Mouse (Mus musculus): Measurements from ENCODE around the gene Msrb3. TPM values are rescaled to one million over a fixed set of nuclear protein-coding genes. Genes with fewer than 3 reads are reported as not detected.

Msrb3 gene
- total RNA-seq, 2 experiments from 2014 or later, result 6.4 to 7.2 TPM

DNA sequence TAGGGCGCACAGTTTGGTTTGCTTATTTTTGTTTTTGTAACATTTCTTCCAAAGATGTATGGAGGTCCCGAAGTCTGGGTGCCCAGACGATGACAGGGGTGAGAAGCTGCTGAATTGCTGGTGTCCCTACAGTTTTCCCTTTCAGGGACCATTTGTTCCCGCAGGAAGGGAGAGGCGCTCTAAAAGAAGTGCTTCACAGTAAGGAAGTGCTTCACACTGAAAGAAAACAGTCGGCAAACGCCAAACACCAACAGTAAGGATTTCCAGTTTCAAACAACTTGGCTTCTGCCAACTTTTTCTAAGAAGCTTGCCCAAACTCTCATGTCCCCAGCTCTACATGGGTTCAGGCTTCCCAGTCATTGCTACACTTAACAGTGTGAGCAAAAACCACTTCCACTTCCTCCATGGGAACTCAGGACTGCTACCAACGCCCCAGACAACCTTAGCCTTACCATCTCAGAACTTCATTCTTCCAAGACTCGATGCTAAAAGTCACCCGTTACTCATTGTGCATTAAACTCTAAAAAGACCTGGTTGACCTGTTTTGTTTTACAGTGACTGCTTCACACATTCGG, 106.6 kb downstream of the Msrb3 start:
- intact Hi-C loops (cut with DNase I), result no loop called here
- Histone ChIP-seq H3K4me3 (no peak overlapping the region), H3K27ac (no peak overlapping the region)
- TF ChIP-seq CTCF (IDR thresholded peaks at IDR 0.05), result no peak
- DNase-seq (ENCODE audit: extremely low spot score in 1 of 2, low spot score in 2 of 2), result no peak

DNA sequence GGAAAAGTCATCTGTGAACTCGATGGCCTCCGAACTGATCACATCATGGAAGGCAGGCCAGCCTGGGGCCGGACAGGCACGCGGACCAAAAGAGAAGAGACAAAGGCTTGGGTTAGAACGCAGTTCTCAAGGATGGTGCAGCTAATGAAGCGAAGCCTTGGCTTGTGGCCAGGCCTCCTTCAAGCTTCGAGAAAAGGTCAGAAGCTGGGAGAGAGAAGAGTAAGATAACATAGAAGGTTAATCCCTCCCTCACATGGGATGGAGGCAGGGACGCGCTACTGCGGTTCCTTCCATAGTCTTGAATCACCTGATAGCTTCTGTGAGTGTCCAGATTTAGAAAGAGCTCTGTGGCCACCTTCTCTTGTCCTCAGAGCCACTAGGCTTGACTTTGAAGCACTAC, 107.5 kb downstream of the Msrb3 start:
- no peak for TF ChIP-seq CTCF (IDR thresholded peaks at IDR 0.05)
- Histone ChIP-seq H3K4me3 (no peak overlapping the region), H3K27ac (no peak overlapping the region)
- intact Hi-C loops (cut with DNase I), result no loop called here
- no peak for DNase-seq (ENCODE audit: extremely low spot score in 1 of 2, low spot score in 2 of 2)

DNA sequence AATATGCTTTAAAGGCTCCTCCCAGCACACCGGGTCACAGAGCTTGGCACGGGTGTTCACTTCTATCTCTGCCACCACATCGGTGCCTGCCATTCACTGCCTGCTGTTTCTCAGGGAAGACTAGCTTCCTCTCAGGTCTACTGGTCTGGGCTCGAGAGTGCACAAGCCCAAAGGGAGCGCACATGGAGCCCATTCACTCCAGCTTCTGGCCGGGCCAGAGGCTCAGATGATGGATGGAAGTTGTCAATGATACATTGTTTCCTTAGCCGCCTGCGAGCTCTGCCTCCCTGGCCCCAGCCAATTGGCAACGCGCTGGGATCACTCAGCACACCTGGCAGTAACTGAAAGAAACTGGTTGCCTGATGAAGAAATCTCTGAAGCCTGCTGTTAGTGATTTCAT, 111.7 kb downstream of the Msrb3 start:
- H3K4me3 ChIP-seq, result no peak overlapping the region
- DNase-seq (ENCODE audit: extremely low spot score in 1 of 2, low spot score in 2 of 2), result no peak
- H3K27ac ChIP-seq, result no peak overlapping the region
- intact Hi-C loops (cut with DNase I), result no loop called here
- TF ChIP-seq CTCF (IDR thresholded peaks at IDR 0.05), result no peak

DNA sequence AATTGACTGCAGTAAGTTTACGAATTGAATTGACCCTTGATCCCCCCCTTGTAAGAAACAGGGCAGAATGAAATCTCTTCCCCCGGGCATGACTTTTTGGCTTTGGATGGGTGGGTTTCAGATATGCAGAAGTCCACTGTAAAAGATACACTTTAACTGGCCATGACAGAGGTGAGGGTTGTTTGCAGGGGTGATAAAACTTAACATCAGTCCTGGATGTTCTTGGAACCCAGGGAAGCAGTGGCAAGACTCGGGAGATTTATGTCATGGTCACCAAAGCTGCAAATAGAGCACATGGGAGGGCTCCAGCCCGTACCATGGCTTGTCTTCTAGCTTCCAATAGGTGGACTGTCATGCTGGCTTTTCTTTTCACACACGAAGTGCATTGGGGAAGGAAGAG, 114.4 kb downstream of the Msrb3 start:
- no peak for TF ChIP-seq CTCF (IDR thresholded peaks at IDR 0.05)
- Histone ChIP-seq H3K27ac (no peak overlapping the region), H3K4me3 (no peak overlapping the region)
- intact Hi-C loops (cut with DNase I), result no loop called here
- DNase-seq (ENCODE audit: extremely low spot score in 1 of 2, low spot score in 2 of 2), result no peak

DNA sequence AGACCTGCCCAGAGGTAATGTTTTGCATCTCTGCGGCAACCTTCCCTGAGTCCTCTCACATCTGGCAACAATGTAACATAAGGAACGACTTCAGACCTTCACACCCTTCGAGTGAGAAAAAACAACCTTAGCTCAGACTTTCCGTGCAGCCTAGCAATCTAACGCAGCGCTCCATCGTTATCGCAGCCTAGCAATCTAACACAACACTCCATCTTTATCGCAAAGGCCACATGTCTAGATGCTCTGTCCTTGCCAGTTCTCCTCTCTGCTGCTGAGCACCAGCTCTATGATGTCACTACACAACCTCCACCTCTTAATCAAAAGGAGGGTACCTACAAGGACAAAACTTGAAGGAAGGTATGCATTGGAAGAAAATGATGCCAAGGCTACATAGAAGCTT, 115.5 kb downstream of the Msrb3 start:
- TF ChIP-seq CTCF (IDR thresholded peaks at IDR 0.05), result no peak
- no peak for DNase-seq (ENCODE audit: extremely low spot score in 1 of 2, low spot score in 2 of 2)
- intact Hi-C loops (cut with DNase I), result no loop called here
- Histone ChIP-seq H3K27ac (no peak overlapping the region), H3K4me3 (no peak overlapping the region)

DNA sequence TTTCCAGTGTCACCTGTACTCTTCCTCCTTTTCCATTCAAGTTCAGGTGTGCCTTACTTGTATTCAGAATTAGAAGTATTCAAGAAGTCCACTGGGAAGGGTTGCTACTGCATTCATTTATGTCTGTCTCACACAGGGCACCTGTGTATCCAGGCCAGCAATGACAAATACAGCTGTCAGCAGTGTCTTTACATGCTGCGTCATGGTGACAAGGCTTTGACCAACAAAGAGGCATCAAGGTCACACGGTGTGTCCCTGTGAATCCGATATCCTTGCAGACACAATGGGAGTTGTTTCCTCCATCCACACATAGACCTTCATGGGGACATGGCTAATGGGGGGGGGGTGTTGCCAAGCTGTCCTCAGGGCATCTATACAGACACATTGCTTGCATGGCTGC, 121.4 kb downstream of the Msrb3 start:
- TF ChIP-seq CTCF (IDR thresholded peaks at IDR 0.05), result no peak
- H3K4me3 ChIP-seq, result no peak overlapping the region
- intact Hi-C loops (cut with DNase I), result no loop called here
- DNase-seq (ENCODE audit: extremely low spot score in 1 of 2, low spot score in 2 of 2), result no peak
- H3K27ac ChIP-seq, result no peak overlapping the region

DNA sequence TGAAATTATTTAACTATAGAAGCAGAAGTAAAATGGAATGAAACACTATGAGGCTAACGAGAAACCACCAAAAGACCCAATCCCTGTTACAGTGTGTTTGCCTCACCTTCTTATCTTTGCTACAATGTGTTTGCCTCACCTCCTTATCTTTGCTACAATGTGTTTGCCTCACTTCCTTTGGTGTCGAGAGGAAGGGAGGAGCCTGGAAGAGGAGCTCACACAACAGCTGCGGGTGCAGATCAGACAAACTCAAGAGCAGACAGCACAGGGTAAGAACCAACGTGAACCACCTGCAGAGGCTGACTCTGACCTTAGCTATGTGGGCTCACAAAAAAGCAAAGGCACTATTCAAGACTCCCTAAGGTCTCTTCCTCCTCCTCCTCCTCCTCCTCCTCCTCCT, 123.5 kb downstream of the Msrb3 start:
- Histone ChIP-seq H3K4me3 (no peak overlapping the region), H3K27ac (no peak overlapping the region)
- TF ChIP-seq CTCF (IDR thresholded peaks at IDR 0.05), result no peak
- DNase-seq (ENCODE audit: extremely low spot score in 1 of 2, low spot score in 2 of 2), result no peak
- intact Hi-C loops (cut with DNase I), result no loop called here

DNA sequence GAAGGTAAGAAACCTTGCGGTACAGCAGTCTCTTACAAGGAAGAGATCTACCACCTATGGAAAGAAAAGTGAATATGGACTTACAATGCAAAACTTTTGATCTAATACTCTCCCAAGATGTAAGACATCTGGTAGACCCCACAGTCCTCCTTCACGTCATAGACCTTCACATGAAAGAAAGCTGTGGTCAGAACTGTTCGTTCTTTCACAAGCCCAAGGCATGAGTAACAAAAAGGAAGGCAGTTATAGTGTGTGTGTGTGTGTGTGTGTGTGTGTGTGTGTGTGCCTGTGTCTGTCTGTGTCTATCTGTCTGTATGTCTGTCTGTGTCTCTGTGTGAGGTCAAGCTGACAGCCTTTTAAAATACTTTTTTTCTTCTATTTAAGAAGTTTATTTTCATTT, 131.5 kb downstream of the Msrb3 start:
- intact Hi-C loops (cut with DNase I), result no loop called here
- Histone ChIP-seq H3K4me3 (no peak overlapping the region), H3K27ac (no peak overlapping the region)
- DNase-seq (ENCODE audit: extremely low spot score in 1 of 2, low spot score in 2 of 2), result no peak
- TF ChIP-seq CTCF (IDR thresholded peaks at IDR 0.05), result no peak

DNA sequence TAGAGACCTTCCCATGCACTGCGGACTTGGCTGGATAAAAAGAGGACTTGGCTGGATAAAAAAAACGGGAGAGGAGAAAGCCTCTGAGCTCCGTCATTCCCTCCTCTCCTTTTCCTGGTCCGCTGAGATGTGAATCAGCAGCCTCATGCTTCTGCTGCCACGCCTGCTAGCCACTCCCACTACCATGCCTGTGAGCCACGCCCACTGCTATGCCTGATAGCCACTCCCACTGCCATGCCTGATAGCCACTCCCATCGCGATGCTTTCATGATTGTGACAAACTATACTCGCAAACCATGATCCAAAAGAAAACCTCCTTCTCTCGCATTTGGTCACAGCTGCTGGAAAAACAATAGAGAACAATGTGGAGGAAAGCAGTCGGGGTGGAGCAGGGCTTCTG, 133.5 kb downstream of the Msrb3 start:
- no peak for TF ChIP-seq CTCF (IDR thresholded peaks at IDR 0.05)
- no peak for DNase-seq (ENCODE audit: extremely low spot score in 1 of 2, low spot score in 2 of 2)
- intact Hi-C loops (cut with DNase I), result no loop called here
- Histone ChIP-seq H3K4me3 (no peak overlapping the region), H3K27ac (no peak overlapping the region)

DNA sequence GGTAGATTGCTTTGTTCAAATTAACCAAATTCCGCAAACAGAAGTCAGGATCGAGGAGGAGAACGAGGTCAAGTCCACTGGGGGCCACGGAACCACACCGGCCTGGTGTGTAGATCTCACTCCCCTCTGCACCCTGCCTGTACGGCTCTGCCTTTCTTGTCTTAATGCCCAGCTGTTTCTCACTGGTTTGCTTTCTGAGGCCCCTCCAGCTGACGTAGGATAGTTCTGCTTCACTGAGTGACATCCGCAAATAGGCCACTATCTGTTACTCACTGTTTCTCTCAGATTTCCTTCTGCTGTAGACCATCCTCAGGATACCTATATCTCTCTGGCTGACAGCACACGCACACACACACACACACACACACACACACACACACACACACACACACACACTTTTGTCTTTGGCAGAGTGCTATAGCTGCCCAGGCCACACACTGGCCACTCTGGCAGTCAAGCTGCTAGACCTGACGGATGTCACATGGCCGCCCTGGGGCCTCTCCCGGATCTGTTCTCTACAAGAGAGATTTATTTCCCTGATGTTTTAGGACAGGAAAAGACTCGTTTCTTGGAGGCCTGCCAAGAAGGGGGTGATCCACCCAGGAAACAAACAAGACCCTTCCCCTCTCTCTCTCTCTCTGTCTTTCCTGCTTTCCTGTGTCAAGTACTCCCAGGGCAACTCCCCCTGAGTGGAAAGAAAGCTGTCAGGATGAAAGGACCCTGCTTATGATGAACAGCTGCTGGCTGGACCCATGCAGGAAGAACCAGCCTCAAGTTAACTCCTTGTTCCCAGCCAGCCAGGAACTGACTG, 135.0 kb downstream of the Msrb3 start:
- Histone ChIP-seq H3K4me3 (no peak overlapping the region), H3K27ac (no peak overlapping the region)
- intact Hi-C loops (cut with DNase I), result no loop called here
- no peak for TF ChIP-seq CTCF (IDR thresholded peaks at IDR 0.05)
- no peak for DNase-seq (ENCODE audit: extremely low spot score in 1 of 2, low spot score in 2 of 2)

DNA sequence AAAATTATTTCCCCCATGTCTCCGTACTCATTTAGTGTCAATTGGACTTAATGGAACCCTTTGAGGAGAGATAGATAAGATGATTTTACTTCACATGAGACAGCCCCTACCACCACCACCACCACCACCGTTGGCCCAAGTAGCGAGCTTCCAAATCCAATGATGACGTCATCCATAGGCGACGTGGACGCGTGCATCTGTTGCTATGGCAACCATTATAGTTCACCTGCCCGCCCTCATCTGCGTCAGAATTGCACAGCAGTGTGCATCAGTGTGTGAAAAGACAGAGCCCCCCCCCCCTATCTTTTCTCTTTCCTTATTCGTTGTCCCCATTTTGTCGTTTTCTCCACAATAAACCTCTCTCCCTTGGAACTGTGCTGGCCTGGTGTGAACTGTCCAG, 135.9 kb downstream of the Msrb3 start:
- H3K27ac ChIP-seq, result no peak overlapping the region
- H3K4me3 ChIP-seq, result no peak overlapping the region
- no peak for DNase-seq (ENCODE audit: extremely low spot score in 1 of 2, low spot score in 2 of 2)
- TF ChIP-seq CTCF (IDR thresholded peaks at IDR 0.05), result no peak
- intact Hi-C loops (cut with DNase I), result no loop called here

DNA sequence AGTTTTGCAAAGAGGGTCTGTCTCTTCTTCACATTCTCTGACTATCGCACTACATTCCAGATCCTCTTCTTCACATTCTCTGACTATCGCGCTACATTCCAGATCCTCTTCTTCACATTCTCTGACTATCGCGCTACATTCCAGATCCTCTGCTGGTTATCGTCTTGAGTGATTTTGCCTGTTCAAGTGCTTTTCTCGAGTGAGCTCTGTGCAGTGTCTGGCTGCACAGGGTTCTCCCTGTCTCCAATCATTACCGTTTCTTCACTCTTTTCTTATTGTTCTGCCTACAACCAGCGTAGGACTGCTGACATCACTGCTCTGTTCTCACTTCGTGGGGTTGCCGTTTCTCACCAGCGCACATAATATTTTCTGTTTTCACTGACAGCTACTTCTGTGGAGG, 138.2 kb downstream of the Msrb3 start:
- intact Hi-C loops (cut with DNase I), result no loop called here
- no peak for DNase-seq (ENCODE audit: extremely low spot score in 1 of 2, low spot score in 2 of 2)
- H3K4me3 ChIP-seq, result no peak overlapping the region
- no peak overlapping the region for H3K27ac ChIP-seq
- no peak for TF ChIP-seq CTCF (IDR thresholded peaks at IDR 0.05)

DNA sequence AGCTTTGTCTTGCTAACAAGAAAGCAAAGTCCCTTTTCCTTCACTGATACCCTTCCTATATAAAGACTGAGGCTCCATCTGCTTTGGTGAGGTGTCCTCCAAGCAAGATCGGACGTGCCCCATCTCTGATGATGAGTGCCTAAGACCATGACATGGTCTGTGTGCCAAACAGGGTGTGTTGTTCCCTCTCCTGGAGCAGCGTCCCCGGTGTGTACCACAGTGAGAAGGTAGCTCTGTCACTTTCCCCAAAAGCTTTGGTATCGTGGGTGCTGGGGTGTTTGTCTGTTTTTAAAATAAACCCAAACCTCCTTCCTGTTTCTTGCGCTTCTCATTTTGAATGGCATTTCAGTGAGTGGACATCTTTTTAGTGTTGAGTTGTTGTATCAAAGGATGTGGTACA, 139.0 kb downstream of the Msrb3 start:
- intact Hi-C loops (cut with DNase I), result no loop called here
- no peak overlapping the region for H3K27ac ChIP-seq
- TF ChIP-seq CTCF (IDR thresholded peaks at IDR 0.05), result no peak
- no peak for DNase-seq (ENCODE audit: extremely low spot score in 1 of 2, low spot score in 2 of 2)
- H3K4me3 ChIP-seq, result no peak overlapping the region

Measured in left cerebral cortex, adult 2 months (tissue).